Mouse (Mus musculus): ENCODE results near the gene Btbd11. TPM values are rescaled to one million over a fixed set of nuclear protein-coding genes. Genes with fewer than 3 reads are reported as not detected.
A peak's percentile ranks its signal among the peaks of the same experiment; 100 is the strongest.

Btbd11 gene
- polyA plus RNA-seq, 1 experiment from 2014 or later, result 7.4 TPM

DNA sequence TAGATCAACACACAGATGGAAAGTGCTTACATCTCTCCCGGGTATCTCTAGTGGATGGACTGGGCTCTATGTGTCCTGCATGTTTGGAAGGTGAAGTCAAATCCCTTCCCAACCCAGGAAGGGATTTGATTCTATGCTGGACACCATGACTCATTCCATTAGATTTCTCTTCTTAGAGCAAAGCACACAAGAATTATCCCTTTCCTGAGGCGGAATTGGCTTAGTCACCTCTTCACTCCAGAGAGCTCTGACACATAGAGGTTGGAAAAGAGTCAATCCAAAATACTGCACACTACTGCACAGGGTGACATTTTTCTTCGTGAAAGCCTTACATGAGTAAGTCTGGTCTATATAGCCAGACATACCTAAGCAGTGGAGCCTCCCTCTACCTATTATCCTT is 99.8 kb downstream of the Btbd11 start:
- Histone ChIP-seq H3K4me2 (no peak overlapping the region), H3K4me3 (no peak overlapping the region), H3K27ac (no peak overlapping the region), H3K9ac (no peak overlapping the region), H3K9me3 (no peaks in the 10 kb centered on the region), H3K4me1 (peaks cover 14% of the 10 kb centered on the region), H3K36me3 (no peaks in the 10 kb centered on the region), H3K27me3 (no peaks in the 10 kb centered on the region)
- 91% methylated on average over 3 of the region's 3 CpGs for WGBS
- no peak for ATAC-seq (ENCODE audit: insufficient number of reproducible peaks, low FRiP score, low TSS enrichment, low read depth)

- ATAC-seq (ENCODE audit: insufficient number of reproducible peaks, low FRiP score, low TSS enrichment, low read depth), result no peak
- WGBS, result 60% methylated on average over 2 of the region's 2 CpGs
These were observed 106.0 kb downstream of the Btbd11 start for GRCm38 (mm10) chr10:85492583-85492982.

GRCm38 (mm10) chr10:85496358-85496757 is 109.7 kb downstream of the Btbd11 start:
- WGBS, result 46% methylated on average over 8 of the region's 8 CpGs
- H3K36me3 ChIP-seq, result no peaks in the 10 kb centered on the region
- H3K27ac ChIP-seq, result no peak overlapping the region

More at GRCm38 (mm10) chr10:85492583-85492982, 106.0 kb downstream of the Btbd11 start:
- no peaks in the 10 kb centered on the region for H3K27me3 ChIP-seq
- no peak overlapping the region for H3K9ac ChIP-seq
- no peak overlapping the region for H3K27ac ChIP-seq
- peaks cover 21% of the 10 kb centered on the region for H3K4me1 ChIP-seq
- H3K9me3 ChIP-seq, result no peaks in the 10 kb centered on the region
- no peaks in the 10 kb centered on the region for H3K36me3 ChIP-seq
- no peak overlapping the region for H3K4me3 ChIP-seq
- no peak overlapping the region for H3K4me2 ChIP-seq

GRCm38 (mm10) chr10:85496981-85497380 is 110.4 kb downstream of the Btbd11 start:
- Histone ChIP-seq H3K9ac (no peak overlapping the region), H3K4me3 (no peak overlapping the region), H3K9me3 (no peaks in the 10 kb centered on the region), H3K27me3 (no peaks in the 10 kb centered on the region), H3K4me1 (peaks cover 28% of the 10 kb centered on the region), H3K4me2 (no peak overlapping the region), H3K36me3 (no peaks in the 10 kb centered on the region), H3K27ac (no peak overlapping the region)
- no peak for ATAC-seq (ENCODE audit: insufficient number of reproducible peaks, low FRiP score, low TSS enrichment, low read depth)
- WGBS, result 25% methylated on average over 2 of the region's 2 CpGs

More at GRCm38 (mm10) chr10:85496358-85496757, 109.7 kb downstream of the Btbd11 start:
- Histone ChIP-seq H3K27me3 (no peaks in the 10 kb centered on the region), H3K9me3 (no peaks in the 10 kb centered on the region), H3K9ac (no peak overlapping the region), H3K4me2 (no peak overlapping the region), H3K4me1 (peaks cover 25% of the 10 kb centered on the region), H3K4me3 (no peak overlapping the region)
- no peak for ATAC-seq (ENCODE audit: insufficient number of reproducible peaks, low FRiP score, low TSS enrichment, low read depth)

DNA sequence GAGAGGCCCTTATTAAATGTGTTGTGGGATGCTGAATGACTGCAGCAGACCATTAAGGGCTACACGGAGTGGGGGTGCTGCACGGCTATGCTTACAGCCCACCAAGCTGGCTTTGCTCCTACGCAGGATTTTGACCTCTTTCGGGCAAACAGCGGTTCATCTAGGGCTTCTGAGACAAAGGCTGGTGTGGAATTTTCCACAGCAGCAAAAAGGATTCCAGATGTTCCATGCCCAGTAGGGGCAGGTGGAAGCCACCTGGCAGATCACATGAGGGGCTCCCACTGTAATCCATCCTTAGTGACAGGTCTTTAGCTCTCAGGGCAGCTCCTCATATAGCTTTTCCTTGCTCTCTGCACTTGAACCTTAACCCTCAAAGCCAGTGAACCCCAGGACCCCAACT is 111.3 kb downstream of the Btbd11 start:
- no peak overlapping the region for H3K4me3 ChIP-seq
- H3K4me2 ChIP-seq, result no peak overlapping the region
- no peak overlapping the region for H3K9ac ChIP-seq
- H3K9me3 ChIP-seq, result no peaks in the 10 kb centered on the region
- ATAC-seq (ENCODE audit: insufficient number of reproducible peaks, low FRiP score, low TSS enrichment, low read depth), result no peak
- WGBS, result 49% methylated on average over 5 of the region's 5 CpGs
- H3K27me3 ChIP-seq, result no peaks in the 10 kb centered on the region
- H3K4me1 ChIP-seq, result peaks cover 35% of the 10 kb centered on the region
- H3K36me3 ChIP-seq, result no peaks in the 10 kb centered on the region
- no peak overlapping the region for H3K27ac ChIP-seq

GRCm38 (mm10) chr10:85500573-85501155 is 114.0 kb downstream of the Btbd11 start:
- no peak for ATAC-seq (ENCODE audit: insufficient number of reproducible peaks, low FRiP score, low TSS enrichment, low read depth)
- 67% methylated on average over 9 of the region's 9 CpGs for WGBS
- H3K9me3 ChIP-seq, result no peaks in the 10 kb centered on the region
- no peak overlapping the region for H3K4me3 ChIP-seq
- H3K9ac ChIP-seq, result no peak overlapping the region
- no peaks in the 10 kb centered on the region for H3K27me3 ChIP-seq
- no peak overlapping the region for H3K27ac ChIP-seq
- peaks cover 46% of the 10 kb centered on the region for H3K4me1 ChIP-seq
- no peak overlapping the region for H3K4me2 ChIP-seq
- H3K36me3 ChIP-seq, result no peaks in the 10 kb centered on the region

DNA sequence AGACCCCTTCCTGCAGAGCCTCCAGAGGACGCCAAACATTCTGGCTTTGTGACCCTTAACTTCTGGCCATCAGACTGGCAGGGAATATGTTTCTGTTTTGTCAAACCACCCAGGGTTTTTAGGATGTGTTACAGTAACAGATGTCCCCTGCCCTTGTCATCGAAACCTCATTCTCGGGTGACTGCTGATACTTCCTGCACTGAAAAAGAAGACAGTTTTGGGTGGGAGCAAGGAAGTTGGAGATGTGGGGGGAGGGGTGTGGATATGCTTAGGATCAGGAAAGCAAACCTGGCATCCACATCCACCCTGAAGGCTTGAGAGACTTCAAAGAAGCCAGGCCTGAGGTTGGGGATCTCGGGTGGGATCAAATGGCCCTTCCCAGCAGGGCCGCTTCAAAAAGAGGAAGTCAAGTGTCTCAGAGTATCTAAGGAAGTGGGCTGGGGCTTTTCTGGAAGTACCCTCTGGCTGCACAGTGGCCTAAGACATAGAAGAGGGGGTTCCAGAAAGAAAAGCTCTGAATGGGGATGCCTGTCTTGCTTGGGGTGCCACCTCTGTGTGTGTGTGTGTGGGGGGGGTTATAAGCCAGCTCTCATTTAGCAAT is 115.5 kb downstream of the Btbd11 start:
- no peak overlapping the region for H3K4me3 ChIP-seq
- H3K9me3 ChIP-seq, result no peaks in the 10 kb centered on the region
- H3K9ac ChIP-seq, result no peak overlapping the region
- H3K4me2 ChIP-seq, result no peak overlapping the region
- H3K36me3 ChIP-seq, result no peaks in the 10 kb centered on the region
- H3K27ac ChIP-seq, result no peak overlapping the region
- ATAC-seq (ENCODE audit: insufficient number of reproducible peaks, low FRiP score, low TSS enrichment, low read depth), result no peak
- H3K27me3 ChIP-seq, result no peaks in the 10 kb centered on the region
- WGBS, result 49% methylated on average over 5 of the region's 5 CpGs
- peaks cover 34% of the 10 kb centered on the region for H3K4me1 ChIP-seq

- Histone ChIP-seq H3K4me2 (no peak overlapping the region), H3K27me3 (no peaks in the 10 kb centered on the region), H3K4me3 (no peak overlapping the region), H3K9ac (no peak overlapping the region), H3K4me1 (peaks cover 28% of the 10 kb centered on the region), H3K9me3 (no peaks in the 10 kb centered on the region), H3K36me3 (no peaks in the 10 kb centered on the region), H3K27ac (no peak overlapping the region)
- 65% methylated on average over 9 of the region's 9 CpGs for WGBS
- no peak for ATAC-seq (ENCODE audit: insufficient number of reproducible peaks, low FRiP score, low TSS enrichment, low read depth)
These were observed 116.0 kb downstream of the Btbd11 start for GRCm38 (mm10) chr10:85502656-85503055.

- H3K9me3 ChIP-seq, result no peaks in the 10 kb centered on the region
- peak overlapping the region; percentile 50 for H3K27ac ChIP-seq
- WGBS, result 73% methylated on average over 7 of the region's 7 CpGs
- H3K9ac ChIP-seq, result no peak overlapping the region
- no peaks in the 10 kb centered on the region for H3K27me3 ChIP-seq
- ATAC-seq (ENCODE audit: insufficient number of reproducible peaks, low FRiP score, low TSS enrichment, low read depth), result peak; percentile 64; the same call in 1 of the 2 replicates
- H3K4me2 ChIP-seq, result no peak overlapping the region
- H3K4me1 ChIP-seq, result peaks cover 25% of the 10 kb centered on the region
- no peaks in the 10 kb centered on the region for H3K36me3 ChIP-seq
- H3K4me3 ChIP-seq, result no peak overlapping the region
These were observed 116.8 kb downstream of the Btbd11 start for GRCm38 (mm10) chr10:85503453-85503852.

GRCm38 (mm10) chr10:85507270-85508050 is 120.8 kb downstream of the Btbd11 start:
- H3K4me1 ChIP-seq, result peaks cover 19% of the 10 kb centered on the region

GRCm38 (mm10) chr10:85508193-85508794 is 121.7 kb downstream of the Btbd11 start:
- no peak for ATAC-seq (ENCODE audit: insufficient number of reproducible peaks, low FRiP score, low TSS enrichment, low read depth)

More at GRCm38 (mm10) chr10:85507270-85508050, 120.8 kb downstream of the Btbd11 start:
- H3K36me3 ChIP-seq, result no peaks in the 10 kb centered on the region
- no peaks in the 10 kb centered on the region for H3K27me3 ChIP-seq
- no peak for ATAC-seq (ENCODE audit: insufficient number of reproducible peaks, low FRiP score, low TSS enrichment, low read depth)
- H3K4me3 ChIP-seq, result no peak overlapping the region
- H3K9me3 ChIP-seq, result no peaks in the 10 kb centered on the region
- no peak overlapping the region for H3K4me2 ChIP-seq
- no peak overlapping the region for H3K9ac ChIP-seq
- 67% methylated on average over 7 of the region's 7 CpGs for WGBS
- no peak overlapping the region for H3K27ac ChIP-seq

GRCm38 (mm10) chr10:85509000-85509399 is 122.4 kb downstream of the Btbd11 start:
- ATAC-seq (ENCODE audit: insufficient number of reproducible peaks, low FRiP score, low TSS enrichment, low read depth), result no peak
- no peak overlapping the region for H3K4me3 ChIP-seq
- H3K4me2 ChIP-seq, result no peak overlapping the region
- no peaks in the 10 kb centered on the region for H3K9me3 ChIP-seq
- peaks cover 6% of the 10 kb centered on the region; the same call in 1 of the 2 replicates for H3K4me1 ChIP-seq
- H3K36me3 ChIP-seq, result no peaks in the 10 kb centered on the region
- 84% methylated on average over 1 of the region's 1 CpGs for WGBS
- no peaks in the 10 kb centered on the region for H3K27me3 ChIP-seq
- no peak overlapping the region for H3K9ac ChIP-seq
- H3K27ac ChIP-seq, result no peak overlapping the region

More at GRCm38 (mm10) chr10:85508193-85508794, 121.7 kb downstream of the Btbd11 start:
- Histone ChIP-seq H3K27ac (no peak overlapping the region), H3K9ac (no peak overlapping the region), H3K4me3 (no peak overlapping the region), H3K9me3 (no peaks in the 10 kb centered on the region), H3K27me3 (no peaks in the 10 kb centered on the region), H3K36me3 (no peaks in the 10 kb centered on the region), H3K4me2 (no peak overlapping the region), H3K4me1 (peaks cover 13% of the 10 kb centered on the region; the same call in 1 of the 2 replicates)
- 69% methylated on average over 5 of the region's 5 CpGs for WGBS
